Mouse (Mus musculus) liver, embryonic 14.5 days (tissue): ENCODE data around the gene Dlx4.

Source experiments
- CTCF ChIP-seq: IDR thresholded peaks from 2 replicates; pipeline ENCODE4 v1.5.1; 2016; ENCODE audit warnings: antibody characterized with exemption, low read depth, control low read depth
- EP300 ChIP-seq: IDR thresholded peaks from 2 replicates; pipeline ENCODE4 v1.6.1; 2016; ENCODE audit warnings: antibody characterized with exemption, low read depth

GRCm38 (mm10) chr11:95149462-95150268 lies 3.6 kb upstream of the Dlx4 start:
- TF ChIP-seq EP300 (no peak), CTCF (no peak)
